Mouse (Mus musculus) liver, embryonic 14.5 days (tissue): Measurements from ENCODE around the gene Ctnna2. TPM values are rescaled to one million over a fixed set of nuclear protein-coding genes. Genes with fewer than 3 reads are reported as not detected.

Experiments used
- ATAC-seq: fragments of 200-750 bp; cut with Nextera tagmentation; 2 replicates; pipeline ENCODE4 v1.8.0; 2017; ENCODE audit warnings: moderate number of reproducible peaks, mild to moderate bottlenecking, moderate library complexity; ENCODE audit not compliant: insufficient read depth
- DNase-seq, 3 experiments: peaks; one replicate each; pipeline ENCODE4 v3.0.0-alpha.2; 2012 to 2013; ENCODE audit warnings: low read depth in 3 of 3, low spot score in 3 of 3
- H3K27ac ChIP-seq: fragments of 300-500 bp; sonication (generic); 2 replicates; pipeline ENCODE4 v1.5.1; 2014; ENCODE audit warnings: moderate library complexity, mild to moderate bottlenecking, control low read depth, inconsistent platforms
- H3K27me3 ChIP-seq: fragments of 300-500 bp; sonication (generic); 2 replicates; pipeline ENCODE4 v1.6.1; 2014; ENCODE audit warnings: mild to moderate bottlenecking, low read length, moderate library complexity; ENCODE audit not compliant: control insufficient read depth, insufficient read depth
- H3K36me3 ChIP-seq: fragments of 300-500 bp; sonication (generic); replicated peaks from 2 replicates; pipeline ENCODE4 v1.6.1; 2014; ENCODE audit warnings: low read depth; ENCODE audit not compliant: control insufficient read depth, insufficient read depth
- H3K4me1 ChIP-seq, 2 experiments: fragments of 200-500 bp in 1 of 2; fragments of 300-500 bp in 1 of 2; sonication (generic) in 1 of 2; replicated peaks; 2 replicates each; pipeline ENCODE4 v1.6.1; 2012 to 2014; ENCODE audit warnings: antibody characterized with exemption in 1 of 2, inconsistent platforms in 1 of 2, low read length in 1 of 2; ENCODE audit not compliant: control insufficient read depth in 2 of 2, insufficient read depth in 2 of 2
- H3K4me2 ChIP-seq: fragments of 300-500 bp; sonication (generic); 2 replicates; pipeline ENCODE4 v1.6.1; 2014; ENCODE audit warnings: low read depth, mild to moderate bottlenecking, control low read depth, moderate library complexity
- H3K4me3 ChIP-seq, 2 experiments: fragments of 200-500 bp in 1 of 2; fragments of 300-500 bp in 1 of 2; sonication (generic) in 1 of 2; 2 replicates each; pipeline ENCODE4 v1.5.1; 2012 to 2014; ENCODE audit warnings: low read depth in 2 of 2, low read length in 2 of 2, mild to moderate bottlenecking in 2 of 2, control low read depth in 1 of 2, inconsistent platforms in 1 of 2, moderate library complexity in 1 of 2; ENCODE audit not compliant: insufficient read depth in 1 of 2
- H3K9ac ChIP-seq: fragments of 300-500 bp; sonication (generic); replicated peaks from 2 replicates; pipeline ENCODE4 v1.6.1; 2014; ENCODE audit warnings: mild to moderate bottlenecking, control low read depth, moderate library complexity
- H3K9me3 ChIP-seq: fragments of 300-500 bp; sonication (generic); 2 replicates; pipeline ENCODE4 v1.6.1; 2016; ENCODE audit warnings: low read length, mixed read lengths; ENCODE audit not compliant: control insufficient read depth
- CTCF ChIP-seq: IDR thresholded peaks from 2 replicates; pipeline ENCODE4 v1.5.1; 2016; ENCODE audit warnings: antibody characterized with exemption, low read depth, control low read depth
- EP300 ChIP-seq: IDR thresholded peaks from 2 replicates; pipeline ENCODE4 v1.6.1; 2016; ENCODE audit warnings: antibody characterized with exemption, low read depth
- WGBS: fragments of 180-500 bp; shearing (Covaris S2); extraction: QIAGEN DNeasy Blood & Tissue Kit; methylation state at CpG from one replicate; pipeline ENCODE4 v1.1.7; 2014; ENCODE audit not compliant: insufficient replicate concordance; 5-methylcytosine and 5-hydroxymethylcytosine counted together
- polyA plus RNA-seq, 2 experiments: library from polyadenylated mRNA; depleted of rRNA in 1 of 2; stranded (reverse) in 1 of 2; unstranded in 1 of 2; fragments of >200 nt; fragmentation: Nextera tagmentation in 1 of 2; extraction: Ambion mirVana in 1 of 2; gene quantifications; 2 replicates each; pipeline versions ENCODE4 v1.2.1 to v1.2.3; 2012 to 2014

Gene Ctnna2
- polyA plus RNA-seq, 2 experiments, result 0.08 to 0.14 TPM

DNA sequence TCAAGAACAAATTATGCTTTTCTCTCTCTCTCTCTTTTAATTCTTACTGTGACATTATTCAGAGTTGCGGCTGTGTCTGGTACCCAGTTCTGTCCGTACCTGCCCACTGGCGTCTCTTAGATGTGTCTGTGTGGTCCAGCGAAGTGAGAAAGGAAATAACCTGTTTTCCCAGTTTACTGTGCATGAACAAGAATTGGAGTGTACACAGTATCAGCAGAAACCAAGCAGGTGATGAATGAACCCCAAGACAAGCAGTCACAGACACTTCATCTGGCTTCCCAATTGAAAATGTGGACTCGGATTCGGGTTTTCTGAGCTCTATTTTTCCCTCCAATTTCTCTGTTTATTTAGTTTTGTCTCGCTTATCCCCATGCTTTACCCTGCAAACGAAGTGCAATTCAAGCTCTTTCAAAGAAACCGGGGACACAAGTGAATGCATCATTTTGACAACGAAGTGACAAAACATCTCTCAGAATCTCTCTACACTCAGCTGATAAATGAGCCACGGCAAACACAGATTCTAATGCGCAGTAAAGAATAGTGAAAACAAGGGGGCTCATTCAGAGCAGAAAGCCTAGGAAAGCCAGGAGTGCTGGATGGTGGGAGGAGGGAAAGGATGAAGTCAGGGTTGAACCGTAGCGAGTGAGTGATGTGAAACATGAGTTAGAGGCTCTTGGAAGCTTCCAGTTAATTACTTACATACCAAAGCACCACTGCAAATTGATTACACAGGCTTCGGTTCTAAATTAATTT, 442.3 kb downstream of the Ctnna2 start:
- H3K9ac ChIP-seq, result no peak overlapping the region
- no peak overlapping the region for H3K4me2 ChIP-seq
- no peak overlapping the region for H3K27ac ChIP-seq
- H3K27me3 ChIP-seq, result no peaks in the 10 kb centered on the region
- WGBS, result 63% methylated on average over 15 of the region's 15 CpGs
- ATAC-seq, result no peak
- no peaks in the 10 kb centered on the region for H3K4me1 ChIP-seq
- no peak overlapping the region for H3K4me3 ChIP-seq
- TF ChIP-seq EP300 (no peak), CTCF (no peak)
- H3K9me3 ChIP-seq, result no peaks in the 10 kb centered on the region
- DNase-seq, result no peak
- H3K36me3 ChIP-seq, result no peaks in the 10 kb centered on the region

GRCm38 (mm10) chr6:77527636-77528035, 451.9 kb downstream of the Ctnna2 start:
- TF ChIP-seq CTCF, result no peak
- TF ChIP-seq EP300, result no peak
- Histone ChIP-seq H3K9me3 (no peaks in the 10 kb centered on the region), H3K9ac (no peak overlapping the region), H3K27me3 (no peaks in the 10 kb centered on the region), H3K4me2 (no peak overlapping the region), H3K27ac (no peak overlapping the region), H3K4me3 (no peak overlapping the region), H3K36me3 (no peaks in the 10 kb centered on the region), H3K4me1 (no peaks in the 10 kb centered on the region)
- WGBS, result 50% methylated on average over 2 of the region's 2 CpGs
- DNase-seq, result no peak
- ATAC-seq, result no peak

DNA sequence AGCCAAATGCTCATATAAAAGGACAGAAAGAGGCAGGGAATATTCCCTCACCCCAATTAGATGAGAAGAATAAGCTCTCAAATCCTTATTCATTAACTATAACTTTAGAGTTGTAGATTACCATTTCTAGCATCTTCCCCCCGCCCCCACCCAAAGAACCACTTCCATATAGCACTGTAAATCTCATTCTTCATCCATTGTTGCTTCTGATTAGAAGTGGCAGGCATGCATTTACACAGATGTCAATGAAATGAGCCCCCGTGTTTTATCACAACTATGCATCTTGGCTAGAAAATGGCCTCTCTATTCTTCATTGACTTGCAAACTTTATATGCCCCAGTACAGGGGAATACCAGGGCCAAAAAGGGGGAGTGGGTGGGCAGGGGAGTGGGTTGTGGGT, 457.7 kb downstream of the Ctnna2 start:
- Histone ChIP-seq H3K9me3 (no peaks in the 10 kb centered on the region), H3K36me3 (no peaks in the 10 kb centered on the region), H3K9ac (no peak overlapping the region), H3K4me2 (no peak overlapping the region), H3K27ac (no peak overlapping the region), H3K27me3 (no peaks in the 10 kb centered on the region), H3K4me1 (no peaks in the 10 kb centered on the region), H3K4me3 (no peak overlapping the region)
- DNase-seq (no peak), ATAC-seq (no peak)
- WGBS, result 40% methylated on average over 2 of the region's 2 CpGs
- TF ChIP-seq CTCF (no peak), EP300 (no peak)

GRCm38 (mm10) chr6:77516515-77516914, 463.0 kb downstream of the Ctnna2 start:
- no peak overlapping the region for H3K4me3 ChIP-seq
- TF ChIP-seq EP300 (no peak), CTCF (no peak)
- no peaks in the 10 kb centered on the region for H3K27me3 ChIP-seq
- WGBS, result 53% methylated on average over 2 of the region's 2 CpGs
- no peak overlapping the region for H3K27ac ChIP-seq
- H3K9me3 ChIP-seq, result no peaks in the 10 kb centered on the region
- no peak overlapping the region for H3K9ac ChIP-seq
- no peaks in the 10 kb centered on the region for H3K36me3 ChIP-seq
- ATAC-seq (no peak), DNase-seq (no peak)
- no peak overlapping the region for H3K4me2 ChIP-seq
- no peaks in the 10 kb centered on the region for H3K4me1 ChIP-seq

GRCm38 (mm10) chr6:77511805-77512204, 467.7 kb downstream of the Ctnna2 start:
- H3K9me3 ChIP-seq, result no peaks in the 10 kb centered on the region
- no peak for DNase-seq

More at GRCm38 (mm10) chr6:77511805-77512204, 467.7 kb downstream of the Ctnna2 start:
- H3K27ac ChIP-seq, result no peak overlapping the region
- H3K36me3 ChIP-seq, result no peaks in the 10 kb centered on the region
- 16% methylated on average over 5 of the region's 5 CpGs for WGBS
- no peak for ATAC-seq
- no peak overlapping the region for H3K4me3 ChIP-seq
- H3K27me3 ChIP-seq, result no peaks in the 10 kb centered on the region
- H3K4me1 ChIP-seq, result no peaks in the 10 kb centered on the region
- H3K4me2 ChIP-seq, result no peak overlapping the region
- H3K9ac ChIP-seq, result no peak overlapping the region
- no peak for TF ChIP-seq CTCF
- no peak for TF ChIP-seq EP300
